Mouse (Mus musculus) gastrocnemius, postnatal 25 days (tissue): ENCODE data around the gene Saal1. TPM values are rescaled to one million over a fixed set of nuclear protein-coding genes. Genes with fewer than 3 reads are reported as not detected.

Experiments
- total RNA-seq, 2 experiments: library from RNA; stranded (reverse); gene quantifications; 1 replicate in 1 of 2; 2 replicates in 1 of 2; pipeline ENCODE4 v1.2.3; 2021

Saal1 gene
- total RNA-seq, 2 experiments from 2014 or later: 2.7 TPM

Other genes starting within 250 kb of the Saal1 start
- 1 to 10 TPM; 3.9 to 4.6 TPM for gene Sergef, start 70.9 kb downstream of the Saal1 start, total RNA-seq
- gene Tph1, start 38.1 kb downstream of the Saal1 start, total RNA-seq: 1 to 10 TPM in 1 of 2 experiments, under 1 TPM in 1; 0.88 to 1.0 TPM
- not detected for gene Saa3, start 5.0 kb upstream of the Saal1 start, total RNA-seq
- not detected for gene Saa4, start 21.9 kb upstream of the Saal1 start, total RNA-seq
- not detected for gene Saa1, start 32.3 kb upstream of the Saal1 start, total RNA-seq
- gene Saa2, start 41.1 kb upstream of the Saal1 start, total RNA-seq: not detected
- gene Hps5, start 85.4 kb upstream of the Saal1 start, total RNA-seq: 10 to 100 TPM in 1 of 2 experiments, 1 to 10 TPM in 1; 9.8 to 10.9 TPM
- 10 to 100 TPM; 13.0 to 15.3 TPM for gene Gtf2h1, start 85.4 kb upstream of the Saal1 start, total RNA-seq
- gene Ldha, start 130.8 kb upstream of the Saal1 start, total RNA-seq: 1,000 to 10,000 TPM; 2,738 to 2,745 TPM
- not detected for gene Ldhc, start 150.5 kb upstream of the Saal1 start, total RNA-seq
- gene Tsg101, start 209.3 kb upstream of the Saal1 start, total RNA-seq: 10 to 100 TPM; 42.0 to 46.9 TPM
- 1 to 10 TPM; 7.0 to 8.8 TPM for gene Uevld, start 247.8 kb upstream of the Saal1 start, total RNA-seq